Mouse (Mus musculus) megakaryocyte, embryonic 14.5 days (primary cell): ENCODE measurements around the gene Il1r1.

Experiments used
- FLI1 ChIP-seq: IDR thresholded peaks from 2 replicates; pipeline ENCODE4 v1.6.1; 2012; ENCODE audit warnings: low read length, inconsistent platforms, mixed read lengths
- GATA1 ChIP-seq: IDR thresholded peaks from 3 replicates; pipeline ENCODE4 v1.6.1; 2012; ENCODE audit warnings: mixed read lengths, low read length, inconsistent platforms, borderline replicate concordance

DNA sequence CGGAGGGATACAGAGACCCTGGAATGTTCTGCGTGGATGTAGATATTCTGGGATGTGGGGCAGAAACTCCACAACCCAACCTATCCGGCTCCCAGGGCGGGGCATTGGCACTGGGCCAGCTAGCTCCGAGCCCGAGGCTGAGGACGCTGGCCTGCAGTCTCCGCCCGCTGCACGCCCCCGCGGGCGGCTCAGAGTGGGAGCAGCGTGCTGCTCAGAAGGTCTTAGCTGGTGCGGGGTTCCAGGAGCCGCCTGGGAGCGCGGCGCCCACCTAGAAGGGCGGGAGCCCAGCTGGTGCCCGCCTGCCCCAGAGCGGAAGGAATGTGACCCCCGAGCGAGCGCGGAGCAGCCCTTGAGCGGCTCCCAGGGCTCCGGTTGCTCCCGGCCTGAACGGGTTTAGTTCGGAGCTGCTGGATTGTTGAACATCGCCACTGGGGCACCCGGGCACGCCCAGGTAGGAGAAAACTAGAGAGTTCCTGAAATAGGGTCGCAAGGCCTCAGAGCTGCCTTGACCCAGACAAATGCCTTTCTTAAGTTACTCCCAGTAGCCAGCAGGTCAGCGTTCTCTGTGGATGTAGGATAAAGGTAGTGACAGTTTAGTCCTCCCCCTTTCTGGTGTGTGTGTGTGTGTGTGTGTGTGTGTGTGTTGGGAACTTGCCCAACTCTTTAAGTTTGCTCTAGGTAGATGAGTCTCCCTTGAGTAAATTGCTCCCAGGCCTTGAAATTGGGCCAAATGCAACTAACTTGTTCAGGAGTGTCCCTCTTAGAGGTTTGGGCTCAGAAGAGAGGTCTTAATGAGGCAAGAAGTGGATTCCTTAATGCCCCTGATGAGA lies 41.8 kb downstream of the Il1r1 start:
- TF ChIP-seq GATA1 = no peak
- no peak for TF ChIP-seq FLI1
